Mouse (Mus musculus): ENCODE data around the gene Pip4k2a.

DNA sequence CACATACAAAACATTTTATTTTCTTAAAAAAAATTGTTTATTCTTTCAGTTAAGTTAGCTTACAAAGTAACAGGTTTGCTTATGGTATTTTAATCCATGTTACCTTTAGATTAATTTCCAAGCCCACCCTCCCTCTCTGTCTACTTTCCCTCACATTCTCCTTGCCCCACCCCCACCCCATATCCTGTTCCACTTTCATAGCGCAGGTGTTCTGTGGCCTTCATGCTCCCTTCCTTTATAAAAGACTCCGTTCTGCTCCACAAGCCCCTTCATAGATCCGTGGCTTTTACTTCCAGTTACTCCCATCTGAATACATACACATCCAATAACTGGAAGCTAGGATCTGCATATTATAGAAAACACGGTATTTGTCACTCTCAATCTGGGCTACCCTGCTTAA lies 9.7 kb upstream of the Pip4k2a start:
- TF ChIP-seq CTCF (IDR thresholded peaks at IDR 0.05; ENCODE audit: extremely low read depth, insufficient read depth, insufficient read length, insufficient replicate concordance) (no peak), POLR2A (IDR thresholded peaks at IDR 0.05; ENCODE audit: low read depth, low read length) (no peak)
